Mouse (Mus musculus): Measurements from ENCODE around the gene Parp1.
"Not testable (repeated sequence)": the region's sequence is repeated elsewhere in the genome, so short reads cannot be mapped to it uniquely, and the experiment has no call there.

Parp1 gene

GRCm38 (mm10) chr1:180559454-180559853 lies 9.3 kb upstream of the Parp1 start:
- DNase-seq (ENCODE audit: inconsistent age in 2 of 2, low spot score in 1 of 2): no peak

- DNase-seq (ENCODE audit: inconsistent age in 2 of 2, low spot score in 1 of 2): no peak
These were observed 7.5 kb upstream of the Parp1 start for GRCm38 (mm10) chr1:180561187-180561586.

GRCm38 (mm10) chr1:180564885-180565284 lies 3.8 kb upstream of the Parp1 start:
- peak; percentile 30 to 63 for DNase-seq (ENCODE audit: inconsistent age in 2 of 2, low spot score in 1 of 2)

GRCm38 (mm10) chr1:180567761-180568160 lies 963 bp upstream of the Parp1 start:
- no peak for DNase-seq (ENCODE audit: inconsistent age in 2 of 2, low spot score in 1 of 2)

- DNase-seq (ENCODE audit: inconsistent age in 2 of 2, low spot score in 1 of 2): peak in 1 of 2 experiments; percentile 32
These were observed 476 bp upstream of the Parp1 start for GRCm38 (mm10) chr1:180568248-180568647.

GRCm38 (mm10) chr1:180569453-180569852 lies 729 bp downstream of the Parp1 start:
- no peak for DNase-seq (ENCODE audit: inconsistent age in 2 of 2, low spot score in 1 of 2)

- no peak for DNase-seq (ENCODE audit: inconsistent age in 2 of 2, low spot score in 1 of 2)
These were observed 1.5 kb downstream of the Parp1 start for GRCm38 (mm10) chr1:180570181-180570580.

- DNase-seq (ENCODE audit: inconsistent age in 2 of 2, low spot score in 1 of 2): no peak
These were observed 2.4 kb downstream of the Parp1 start for GRCm38 (mm10) chr1:180571018-180571589.

GRCm38 (mm10) chr1:180571721-180572120 lies 3.0 kb downstream of the Parp1 start:
- not testable (repeated sequence) for DNase-seq (ENCODE audit: inconsistent age in 2 of 2, low spot score in 1 of 2)

- DNase-seq (ENCODE audit: inconsistent age in 2 of 2, low spot score in 1 of 2): no peak
These were observed 3.4 kb downstream of the Parp1 start for GRCm38 (mm10) chr1:180572154-180572553.

- no peak for DNase-seq (ENCODE audit: inconsistent age in 2 of 2, low spot score in 1 of 2)
These were observed 7.8 kb downstream of the Parp1 start for GRCm38 (mm10) chr1:180576524-180576923.

- no peak for DNase-seq (ENCODE audit: inconsistent age in 2 of 2, low spot score in 1 of 2)
These were observed 9.1 kb downstream of the Parp1 start for GRCm38 (mm10) chr1:180577837-180578236.

- peak in 1 of 2 experiments; percentile 48 for DNase-seq (ENCODE audit: inconsistent age in 2 of 2, low spot score in 1 of 2)
These were observed 19.2 kb downstream of the Parp1 start for GRCm38 (mm10) chr1:180587792-180588442.

- no peak for DNase-seq (ENCODE audit: inconsistent age in 2 of 2, low spot score in 1 of 2)
These were observed 31.9 kb downstream of the Parp1 start for GRCm38 (mm10) chr1:180600578-180600977.

GRCm38 (mm10) chr1:180601806-180602205 lies 33.1 kb downstream of the Parp1 start:
- peak in 1 of 2 experiments; percentile 18 for DNase-seq (ENCODE audit: inconsistent age in 2 of 2, low spot score in 1 of 2)

GRCm38 (mm10) chr1:180604579-180604978 lies 35.9 kb downstream of the Parp1 start:
- DNase-seq (ENCODE audit: inconsistent age in 2 of 2, low spot score in 1 of 2): peak; percentile 31 to 69

- no peak for DNase-seq (ENCODE audit: inconsistent age in 2 of 2, low spot score in 1 of 2)
These were observed 37.4 kb downstream of the Parp1 start for GRCm38 (mm10) chr1:180606106-180606505.

- DNase-seq (ENCODE audit: inconsistent age in 2 of 2, low spot score in 1 of 2): no peak
These were observed 38.3 kb downstream of the Parp1 start for GRCm38 (mm10) chr1:180606796-180607577.

- DNase-seq (ENCODE audit: inconsistent age in 2 of 2, low spot score in 1 of 2): no peak
These were observed 38.8 kb downstream of the Parp1 start for GRCm38 (mm10) chr1:180607578-180607879.

GRCm38 (mm10) chr1:180611842-180612241 lies 43.1 kb downstream of the Parp1 start:
- DNase-seq (ENCODE audit: inconsistent age in 2 of 2, low spot score in 1 of 2): not testable (repeated sequence)

GRCm38 (mm10) chr1:180616762-180617161 lies 48.0 kb downstream of the Parp1 start:
- DNase-seq (ENCODE audit: inconsistent age in 2 of 2, low spot score in 1 of 2): no peak

- no peak for DNase-seq (ENCODE audit: inconsistent age in 2 of 2, low spot score in 1 of 2)
These were observed 53.7 kb downstream of the Parp1 start for GRCm38 (mm10) chr1:180622389-180622788.

Measured in adrenal gland, adult (tissue).